Mouse (Mus musculus) cerebellum, adult 2 months (tissue): ENCODE measurements around the gene Zbtb7b. TPM values are rescaled to one million over a fixed set of nuclear protein-coding genes. Genes with fewer than 3 reads are reported as not detected.
A peak's percentile ranks its signal among the peaks of the same experiment; 100 is the strongest.

ENCODE experiments used
- DNase-seq, 2 experiments: peaks; one replicate each; pipeline ENCODE4 v3.0.0; 2021
- H3K27ac ChIP-seq: fragments of 200-500 bp; 2 replicates; pipeline ENCODE4 v1.5.1; 2012; ENCODE audit warnings: low read length, control low read depth, inconsistent platforms; ENCODE audit not compliant: insufficient read depth
- H3K27me3 ChIP-seq: fragments of 200-500 bp; 2 replicates; pipeline ENCODE4 v1.6.1; 2012; ENCODE audit warnings: inconsistent platforms, mild to moderate bottlenecking, low read length, moderate library complexity; ENCODE audit not compliant: control insufficient read depth, insufficient read depth
- H3K4me1 ChIP-seq: fragments of 200-500 bp; 2 replicates; pipeline ENCODE4 v1.6.1; 2011; ENCODE audit warnings: low read length; ENCODE audit not compliant: control insufficient read depth, insufficient read depth
- H3K4me3 ChIP-seq: fragments of 200-500 bp; replicated peaks from 2 replicates; pipeline ENCODE3; 2011; ENCODE audit warnings: mild to moderate bottlenecking, low read depth, low read length, control low read depth; ENCODE audit not compliant: insufficient read depth
- CTCF ChIP-seq: fragments of 200-500 bp; IDR thresholded peaks from 2 replicates; pipeline ENCODE4 v1.5.1; 2011; ENCODE audit warnings: low read depth, mild to moderate bottlenecking, control low read depth, low read length, moderate library complexity, borderline replicate concordance; ENCODE audit not compliant: insufficient read depth
- POLR2A ChIP-seq: fragments of 200-500 bp; IDR thresholded peaks from 2 replicates; pipeline ENCODE4 v1.6.1; 2011; ENCODE audit warnings: low read length, control low read depth, borderline replicate concordance; ENCODE audit not compliant: insufficient read depth
- WGBS: fragments of 180-500 bp; shearing (Covaris S2); methylation state at CpG from one replicate; pipeline ENCODE4 v1.1.7; 2018; 5-methylcytosine and 5-hydroxymethylcytosine counted together
- polyA plus RNA-seq: library from polyadenylated mRNA; depleted of rRNA; stranded (reverse); fragments of >200 nt; gene quantifications from 2 replicates; pipeline ENCODE4 v1.2.3, GENCODE M21; 2012

The Zbtb7b gene
- polyA plus RNA-seq, 1 experiment, result 43.3 TPM

- no peak for DNase-seq
- no peaks in the 10 kb centered on the region for H3K27me3 ChIP-seq
- H3K4me3 ChIP-seq, result no peak overlapping the region
- no peak overlapping the region for H3K27ac ChIP-seq
- WGBS, result 17% methylated on average over 2 of the region's 2 CpGs
- TF ChIP-seq POLR2A (no peak), CTCF (no peak)
- 0 out of 2 replicates have a peak, but pooled peaks cover 7% of the 10 kb centered on the region for H3K4me1 ChIP-seq
Measured at GRCm38 (mm10) chr3:89417131-89417530, 22.6 kb upstream of the Zbtb7b start.

- Histone ChIP-seq H3K27me3 (no peaks in the 10 kb centered on the region), H3K27ac (no peak overlapping the region), H3K4me3 (no peak overlapping the region), H3K4me1 (0 out of 2 replicates have a peak, but pooled peaks cover 3% of the 10 kb centered on the region)
- no peak for TF ChIP-seq CTCF
- TF ChIP-seq POLR2A, result no peak
- WGBS, result 87% methylated on average over 8 of the region's 8 CpGs
- DNase-seq, result no peak
Measured at GRCm38 (mm10) chr3:89416158-89416557, 21.6 kb upstream of the Zbtb7b start.

GRCm38 (mm10) chr3:89411490-89412393, 17.2 kb upstream of the Zbtb7b start, which contains the start of gene Flad1:
TSS of gene Flad1 (minus strand) at chr3:89411870.
- Histone ChIP-seq H3K27ac (peak within 1 kb of the TSS; percentile 59), H3K4me1 (0 out of 2 replicates have a peak, but pooled peaks cover 2% of the 10 kb centered on the region), H3K4me3 (peak within 1 kb of the TSS; percentile 68), H3K27me3 (no peaks in the 10 kb centered on the region)
- 4% methylated on average over 28 of the region's 28 CpGs for WGBS
- DNase-seq, result peak; percentile 100
- TF ChIP-seq CTCF (no peak), POLR2A (peak; percentile 63; the same call in 1 of the 2 replicates)

- no peak for TF ChIP-seq POLR2A
- no peak for TF ChIP-seq CTCF
- peak overlapping the region; percentile 59 for H3K27ac ChIP-seq
- DNase-seq, result peak in 1 of 2 experiments; percentile 19
Measured at GRCm38 (mm10) chr3:89410864-89411263, 16.3 kb upstream of the Zbtb7b start.

GRCm38 (mm10) chr3:89409701-89410100, 15.1 kb upstream of the Zbtb7b start:
- Histone ChIP-seq H3K4me3 (no peak overlapping the region), H3K27me3 (no peaks in the 10 kb centered on the region), H3K4me1 (0 out of 2 replicates have a peak, but pooled peaks cover 2% of the 10 kb centered on the region), H3K27ac (no peak overlapping the region)
- no peak for DNase-seq
- WGBS, result 92% methylated on average over 3 of the region's 3 CpGs
- TF ChIP-seq POLR2A (no peak), CTCF (no peak)

More at GRCm38 (mm10) chr3:89410864-89411263, 16.3 kb upstream of the Zbtb7b start:
- no peaks in the 10 kb centered on the region for H3K27me3 ChIP-seq
- 51% methylated on average over 10 of the region's 10 CpGs for WGBS
- H3K4me3 ChIP-seq, result peak overlapping the region; percentile 68
- 0 out of 2 replicates have a peak, but pooled peaks cover 2% of the 10 kb centered on the region for H3K4me1 ChIP-seq

GRCm38 (mm10) chr3:89408448-89408847, 13.9 kb upstream of the Zbtb7b start:
- no peak for DNase-seq
- H3K4me1 ChIP-seq, result 0 out of 2 replicates have a peak, but pooled peaks cover 2% of the 10 kb centered on the region
- TF ChIP-seq CTCF, result no peak
- no peak for TF ChIP-seq POLR2A
- no peak overlapping the region for H3K27ac ChIP-seq
- no peaks in the 10 kb centered on the region for H3K27me3 ChIP-seq
- 72% methylated on average over 16 of the region's 16 CpGs for WGBS
- no peak overlapping the region for H3K4me3 ChIP-seq

- Histone ChIP-seq H3K4me1 (0 out of 2 replicates have a peak, but pooled peaks cover 2% of the 10 kb centered on the region), H3K27me3 (no peaks in the 10 kb centered on the region), H3K27ac (no peak overlapping the region), H3K4me3 (no peak overlapping the region)
- DNase-seq, result no peak
- TF ChIP-seq CTCF (no peak), POLR2A (no peak)
- 75% methylated on average over 6 of the region's 6 CpGs for WGBS
Measured at GRCm38 (mm10) chr3:89406887-89407286, 12.3 kb upstream of the Zbtb7b start.
